Mouse (Mus musculus) C2C12 (cell line): Measurements from ENCODE around the gene Sqstm1.

ENCODE experiments used
- CTCF ChIP-seq: IDR thresholded peaks from one replicate; pipeline ENCODE4 v1.5.1; 2011; ENCODE audit not compliant: control insufficient read depth, insufficient read depth, insufficient read length
- FOSL1 ChIP-seq: IDR thresholded peaks from one replicate; pipeline ENCODE4 v1.8.0; 2011; ENCODE audit warnings: mild to moderate bottlenecking, low read length; ENCODE audit not compliant: poor library complexity, insufficient read depth, severe bottlenecking
- MAX ChIP-seq: IDR thresholded peaks from one replicate; pipeline ENCODE4 v1.6.1; 2011; ENCODE audit warnings: mild to moderate bottlenecking, control low read depth
- MYOD1 ChIP-seq: IDR thresholded peaks from one replicate; pipeline ENCODE4 v1.6.1; 2011; ENCODE audit warnings: low read depth; ENCODE audit not compliant: control insufficient read depth, insufficient read length
- MYOG ChIP-seq: IDR thresholded peaks from one replicate; pipeline ENCODE4 v1.6.1; 2011; ENCODE audit not compliant: control insufficient read depth, insufficient read length; ENCODE audit errors: extremely low read depth
- USF1 ChIP-seq: IDR thresholded peaks from one replicate; pipeline ENCODE4 v1.6.1; 2011; ENCODE audit warnings: low read depth, mild to moderate bottlenecking, control low read depth, moderate library complexity

GRCm38 (mm10) chr11:50198916-50199315, 11.7 kb downstream of the Sqstm1 start:
- TF ChIP-seq CTCF = no peak
- no peak for TF ChIP-seq USF1
- no peak for TF ChIP-seq MYOG
- TF ChIP-seq FOSL1 = no peak
- no peak for TF ChIP-seq MAX
- no peak for TF ChIP-seq MYOD1
